Mouse (Mus musculus) olfactory bulb, adult 2 months (tissue): ENCODE results near the gene Ndufb2.

Experiments
- CTCF ChIP-seq: fragments of 200-500 bp; IDR thresholded peaks from 2 replicates; pipeline ENCODE4 v1.5.1; 2012; ENCODE audit warnings: low read depth, mild to moderate bottlenecking, low read length, moderate library complexity; ENCODE audit not compliant: insufficient read depth
- POLR2A ChIP-seq: fragments of 200-500 bp; IDR thresholded peaks from 2 replicates; pipeline ENCODE4 v1.6.1; 2012; ENCODE audit warnings: mild to moderate bottlenecking, low read depth, low read length, moderate library complexity; ENCODE audit not compliant: insufficient read depth

DNA sequence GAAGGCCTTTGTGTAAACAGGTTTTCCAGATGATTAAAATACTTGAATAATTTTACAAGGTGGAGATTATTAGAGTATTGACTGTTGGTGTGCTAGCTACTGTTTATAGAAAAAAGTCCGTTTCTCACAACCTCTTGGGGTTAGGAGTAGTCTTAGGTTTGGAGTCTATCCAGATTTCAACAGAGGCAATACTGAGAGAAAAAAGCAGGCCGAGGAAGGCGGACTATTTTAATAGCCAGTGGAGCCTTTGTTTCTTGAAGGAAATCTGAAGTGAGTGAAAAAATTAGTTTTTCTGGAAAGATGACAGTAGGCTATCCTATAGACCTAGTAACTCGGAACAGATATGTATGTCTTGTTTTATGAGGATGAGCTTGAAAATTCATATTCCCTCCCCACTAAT is 893 bp upstream of the Ndufb2 start:
- TF ChIP-seq CTCF, result no peak
- TF ChIP-seq POLR2A, result no peak
